Comparison of ENCODE assay signal across 8 mouse cellular contexts in the genomic region with DNA sequence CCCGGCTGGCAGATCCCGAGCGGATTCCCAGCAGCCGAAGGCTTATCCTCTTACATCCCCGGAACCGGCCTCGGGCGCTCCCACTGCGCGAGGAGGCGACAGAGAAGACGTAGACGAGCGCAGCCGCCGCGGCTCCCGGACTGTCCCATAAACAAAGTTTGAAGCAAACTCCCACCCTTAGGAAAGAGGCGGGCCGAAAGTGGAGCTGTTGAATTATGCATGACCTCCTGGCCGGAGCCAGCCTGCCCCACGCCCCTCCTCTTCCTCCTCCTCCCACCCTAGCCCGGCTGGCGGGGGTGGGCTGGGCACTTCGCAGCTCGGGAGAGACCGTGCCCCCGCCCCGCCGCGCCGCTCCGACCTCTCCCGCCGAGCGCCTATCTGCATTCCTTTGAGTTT. TPM values are rescaled to one million over a fixed set of nuclear protein-coding genes. Genes with fewer than 3 reads are reported as not detected.
A peak's percentile ranks its signal among the peaks of the same experiment; 100 is the strongest.
DNase-seq lines count a peak whose midpoint lies in the region; ATAC-seq and TF ChIP-seq lines count a peak whose summit lies in the region.

A gene (minus strand): TSS at position 251 of the 396 bp plus-strand sequence.

- ATAC-seq in hematopoietic stem cell, adult 5-6 weeks (replicated peaks in 1 of 2; ENCODE audit: insufficient read depth in 1 of 2, low FRiP score in 2 of 2, low TSS enrichment in 1 of 2, low read depth in 1 of 2, poor library complexity in 2 of 2, severe bottlenecking in 2 of 2), result peak; percentile 23 to 53; a peak in 3 of 4 replicates
- peak; percentile 96 for ATAC-seq in lung, postnatal 0 days

- H3K4me3 ChIP-seq in lung, postnatal 0 days (ENCODE audit: low read depth, low read length), result peak within 1 kb of the TSS; percentile 97

- H3K9me3 ChIP-seq in lung, postnatal 0 days (ENCODE audit: low read length), result no peaks in the 10 kb centered on the region

- H3K9ac ChIP-seq in lung, postnatal 0 days (replicated peaks; ENCODE audit: low read depth), result peak within 1 kb of the TSS; percentile 94

- DNase-seq in NIH3T3 (ENCODE audit: low read depth), result peak; percentile 95
- peak; percentile 29 for DNase-seq in cerebellum, adult 9-11 months
- peak; percentile 69 to 73 for DNase-seq in frontal cortex, postnatal 10 days (ENCODE audit: low spot score in 2 of 2)
- DNase-seq in layer of hippocampus, postnatal 14 days (ENCODE audit: low spot score in 2 of 2), result peak; percentile 54 to 72
- DNase-seq in lung, postnatal 0 days (ENCODE audit: low spot score), result peak; percentile 99
- peak; percentile 90 for DNase-seq in retina, embryonic 14.5 days (ENCODE audit: low spot score)
- peak; percentile 67 for DNase-seq in urinary bladder, postnatal 10 days (ENCODE audit: low spot score)

- peak within 1 kb of the TSS; percentile 99 for H3K27ac ChIP-seq in lung, postnatal 0 days (ENCODE audit: low read length)

- WGBS in lung, postnatal 0 days, result under 1% methylated on average over 36 of the region's 36 CpGs

- peak; percentile 47 for TF ChIP-seq EP300 in lung, postnatal 0 days (IDR thresholded peaks at IDR 0.05)

- no peaks in the 10 kb centered on the region for H3K27me3 ChIP-seq in lung, postnatal 0 days (replicated peaks; ENCODE audit: insufficient read depth, low read length)

- H3K36me3 ChIP-seq in lung, postnatal 0 days (ENCODE audit: insufficient read depth, low read length), result no peaks in the 10 kb centered on the region

- H3K4me2 ChIP-seq in lung, postnatal 0 days (replicated peaks; ENCODE audit: low read depth, low read length), result peak within 1 kb of the TSS; percentile 72

- TF ChIP-seq CTCF in lung, postnatal 0 days (IDR thresholded peaks at IDR 0.05), result no peak

- peaks cover 11% of the 10 kb centered on the region; the same call in 1 of the 2 replicates for H3K4me1 ChIP-seq in lung, postnatal 0 days (ENCODE audit: insufficient read depth, low read depth, low read length)

RNA-seq across cellular contexts. Expression of the gene that starts here (rescaled TPM):
- 0.56 and 0.99 TPM in 2 replicates for total RNA-seq in hematopoietic stem cell, adult 5-6 weeks (2017)
- total RNA-seq in layer of hippocampus, postnatal 14 days (2021), result 10 to 100 TPM; 20.3 to 22.0 TPM
- 53.6 and 56.0 TPM in 2 replicates for polyA plus RNA-seq in lung, postnatal 0 days (2015; fragmentation: Nextera tagmentation; extraction: Ambion mirVana)

Comparison
In these comparisons a context has a peak if more than half of its experiments do, and no peak if none do; other contexts are left out.
1. Peak in every context shown above with its lines: DNase-seq, ATAC-seq, H3K4me3 ChIP-seq and H3K27ac ChIP-seq.
2. RNA of the gene that starts here (total RNA-seq): 20.3 to 22.0 TPM in layer of hippocampus, postnatal 14 days; 0.56 to 0.99 TPM in hematopoietic stem cell, adult 5-6 weeks; every median in the first group is over 10 times any median in the second.
3. Peak in ATAC-seq in hematopoietic stem cell, adult 5-6 weeks; RNA of the gene not detected or under 1 TPM.
4. DNase-seq: peak in every context shown above with its lines; median percentile 99 in lung, postnatal 0 days; 95 in NIH3T3; 90 in retina, embryonic 14.5 days; 71 in frontal cortex, postnatal 10 days; 67 in urinary bladder, postnatal 10 days; 63 in layer of hippocampus, postnatal 14 days; 29 in cerebellum, adult 9-11 months.